Mouse (Mus musculus) thymus, adult 2 months (tissue): ENCODE data around the gene H13. TPM values are rescaled to one million over a fixed set of nuclear protein-coding genes. Genes with fewer than 3 reads are reported as not detected.

Experiments
- DNase-seq: peaks from one replicate; pipeline ENCODE4 v3.0.0; 2021
- H3K27ac ChIP-seq: fragments of 200-500 bp; 2 replicates; pipeline ENCODE4 v1.5.1; 2012; ENCODE audit warnings: low read length, control low read depth; ENCODE audit not compliant: control insufficient read depth, insufficient read depth
- H3K27me3 ChIP-seq: fragments of 200-500 bp; 2 replicates; pipeline ENCODE4 v1.6.1; 2012; ENCODE audit warnings: mild to moderate bottlenecking, low read length, moderate library complexity, mixed read lengths; ENCODE audit not compliant: control insufficient read depth, insufficient read depth
- H3K36me3 ChIP-seq: fragments of 200-500 bp; 2 replicates; pipeline ENCODE4 v1.6.1; 2012; ENCODE audit warnings: mild to moderate bottlenecking, low read length, moderate library complexity; ENCODE audit not compliant: control insufficient read depth, insufficient read depth
- H3K4me1 ChIP-seq: fragments of 200-500 bp; replicated peaks from 2 replicates; pipeline ENCODE4 v1.6.1; 2012; ENCODE audit warnings: low read length; ENCODE audit not compliant: control insufficient read depth, insufficient read depth
- H3K4me3 ChIP-seq: fragments of 200-500 bp; 2 replicates; pipeline ENCODE4 v1.5.1; 2012; ENCODE audit warnings: mild to moderate bottlenecking, low read length, control low read depth, moderate library complexity; ENCODE audit not compliant: control insufficient read depth, insufficient read depth
- CTCF ChIP-seq: fragments of 200-500 bp; IDR thresholded peaks from 2 replicates; pipeline ENCODE4 v1.5.1; 2012; ENCODE audit warnings: mild to moderate bottlenecking, control low read depth, low read length, moderate library complexity, borderline replicate concordance; ENCODE audit not compliant: control insufficient read depth, poor library complexity, insufficient read depth; ENCODE audit errors: extremely low read depth
- POLR2A ChIP-seq: fragments of 200-500 bp; IDR thresholded peaks from 2 replicates; pipeline ENCODE4 v1.6.1; 2012; ENCODE audit warnings: mild to moderate bottlenecking, low read length, control low read depth, moderate library complexity; ENCODE audit not compliant: control insufficient read depth, poor library complexity, insufficient read depth; ENCODE audit errors: extremely low read depth
- WGBS: fragments of 180-500 bp; shearing (Covaris S2); methylation state at CpG from one replicate; pipeline ENCODE4 v1.1.7; 2018; 5-methylcytosine and 5-hydroxymethylcytosine counted together
- polyA plus RNA-seq: library from polyadenylated mRNA; depleted of rRNA; stranded (reverse); fragments of >200 nt; gene quantifications from 2 replicates; pipeline ENCODE4 v1.2.3, GENCODE M21; 2012

The H13 gene
- polyA plus RNA-seq, 1 experiment, result 270 TPM

GRCm38 (mm10) chr2:152716241-152716772, 47.0 kb downstream of the H13 start:
- Histone ChIP-seq H3K27me3 (no peaks in the 10 kb centered on the region), H3K4me1 (no peaks in the 10 kb centered on the region), H3K4me3 (no peak overlapping the region), H3K36me3 (no peaks in the 10 kb centered on the region), H3K27ac (no peak overlapping the region)
- DNase-seq, result no peak
- TF ChIP-seq POLR2A (no peak), CTCF (no peak)
- WGBS, result 91% methylated on average over 6 of the region's 6 CpGs

DNA sequence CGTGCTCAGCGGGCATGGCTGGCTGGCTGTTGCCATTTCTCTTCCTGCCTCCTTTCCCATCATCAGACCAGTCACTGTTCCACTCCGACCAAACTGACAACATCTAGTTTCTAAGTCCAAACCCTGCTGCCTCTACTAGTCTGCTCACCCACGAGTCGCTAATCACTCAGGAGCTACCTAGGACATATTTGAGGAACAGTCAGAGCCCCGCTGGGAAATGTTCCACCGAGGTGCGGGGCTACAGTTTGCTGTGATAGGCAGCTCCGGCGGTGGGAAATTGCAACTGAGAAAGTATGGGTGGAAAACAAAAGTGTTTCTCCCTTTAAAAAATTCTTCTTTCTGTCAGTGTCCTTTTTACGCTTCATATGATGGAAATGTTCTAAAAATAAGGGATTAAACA, 48.4 kb downstream of the H13 start:
- Histone ChIP-seq H3K27ac (no peak overlapping the region), H3K27me3 (no peaks in the 10 kb centered on the region), H3K4me1 (no peaks in the 10 kb centered on the region), H3K36me3 (no peaks in the 10 kb centered on the region), H3K4me3 (no peak overlapping the region)
- WGBS, result 93% methylated on average over 11 of the region's 11 CpGs
- no peak for DNase-seq
- TF ChIP-seq POLR2A, result no peak
- TF ChIP-seq CTCF, result no peak

- no peaks in the 10 kb centered on the region for H3K27me3 ChIP-seq
- no peak overlapping the region for H3K27ac ChIP-seq
- DNase-seq, result no peak
- no peak for TF ChIP-seq POLR2A
- no peak for TF ChIP-seq CTCF
- WGBS, result 94% methylated on average over 6 of the region's 6 CpGs
- H3K36me3 ChIP-seq, result no peaks in the 10 kb centered on the region
- H3K4me3 ChIP-seq, result no peak overlapping the region
- H3K4me1 ChIP-seq, result no peaks in the 10 kb centered on the region
Measured at GRCm38 (mm10) chr2:152718076-152718475, 48.8 kb downstream of the H13 start.

- Histone ChIP-seq H3K27ac (no peak overlapping the region), H3K4me3 (no peak overlapping the region)
Measured at GRCm38 (mm10) chr2:152723651-152724331, 54.5 kb downstream of the H13 start.

DNA sequence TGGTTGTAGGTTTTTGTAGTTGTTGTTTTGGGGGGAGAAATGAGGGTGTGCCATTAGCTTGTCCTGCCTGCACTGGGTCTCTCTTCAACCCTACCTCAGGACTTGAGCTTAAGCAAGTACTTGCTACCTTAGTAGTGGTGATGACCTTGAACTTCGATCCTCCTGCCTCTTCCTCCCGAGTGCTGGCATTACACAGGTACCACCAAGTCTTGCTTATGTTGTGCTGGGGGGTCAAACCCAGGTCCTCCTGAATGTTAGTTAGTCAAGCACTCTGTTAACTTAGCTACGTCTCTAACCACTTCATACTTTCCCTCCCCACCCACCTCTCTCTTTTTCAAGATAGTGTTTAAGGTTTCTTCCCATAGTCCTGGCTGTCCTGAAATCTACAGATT, 55.1 kb downstream of the H13 start:
- H3K36me3 ChIP-seq, result no peaks in the 10 kb centered on the region
- 86% methylated on average over 3 of the region's 3 CpGs for WGBS
- no peak overlapping the region for H3K4me3 ChIP-seq
- DNase-seq, result no peak
- H3K27me3 ChIP-seq, result peaks cover 5% of the 10 kb centered on the region; the same call in 1 of the 2 replicates
- peaks cover 10% of the 10 kb centered on the region for H3K4me1 ChIP-seq
- TF ChIP-seq CTCF (no peak), POLR2A (no peak)
- no peak overlapping the region for H3K27ac ChIP-seq

More at GRCm38 (mm10) chr2:152723651-152724331, 54.5 kb downstream of the H13 start:
- peaks cover 10% of the 10 kb centered on the region for H3K4me1 ChIP-seq
- no peak for DNase-seq
- no peaks in the 10 kb centered on the region for H3K36me3 ChIP-seq
- peaks cover 5% of the 10 kb centered on the region; the same call in 1 of the 2 replicates for H3K27me3 ChIP-seq
- WGBS, result 5% methylated on average over 37 of the region's 37 CpGs
- TF ChIP-seq CTCF (no peak), POLR2A (no peak)

GRCm38 (mm10) chr2:152725178-152725750, 56.0 kb downstream of the H13 start:
- no peak for DNase-seq
- 88% methylated on average over 15 of the region's 15 CpGs for WGBS
- no peak overlapping the region for H3K27ac ChIP-seq
- H3K36me3 ChIP-seq, result no peaks in the 10 kb centered on the region
- H3K4me3 ChIP-seq, result no peak overlapping the region
- peaks cover 10% of the 10 kb centered on the region for H3K4me1 ChIP-seq
- peaks cover 5% of the 10 kb centered on the region; the same call in 1 of the 2 replicates for H3K27me3 ChIP-seq
- TF ChIP-seq POLR2A (no peak), CTCF (no peak)
